Mouse (Mus musculus): ENCODE measurements around the gene Aagab.

The Aagab gene

GRCm38 (mm10) chr9:63647581-63648519, 45.4 kb downstream of the Aagab start:
- no peak for DNase-seq (ENCODE audit: low spot score)

- DNase-seq (ENCODE audit: low spot score): no peak
These were observed 46.1 kb downstream of the Aagab start for GRCm38 (mm10) chr9:63648520-63648918.

GRCm38 (mm10) chr9:63649841-63650545, 47.5 kb downstream of the Aagab start:
- DNase-seq (ENCODE audit: low spot score): no peak

GRCm38 (mm10) chr9:63650905-63651304, 48.4 kb downstream of the Aagab start:
- DNase-seq (ENCODE audit: low spot score): no peak

GRCm38 (mm10) chr9:63651594-63651993, 49.1 kb downstream of the Aagab start:
- no peak for DNase-seq (ENCODE audit: low spot score)

GRCm38 (mm10) chr9:63653666-63654065, 51.2 kb downstream of the Aagab start:
- no peak for DNase-seq (ENCODE audit: low spot score)

GRCm38 (mm10) chr9:63654575-63654974, 52.1 kb downstream of the Aagab start:
- no peak for DNase-seq (ENCODE audit: low spot score)

GRCm38 (mm10) chr9:63655092-63655491, 52.6 kb downstream of the Aagab start:
- no peak for DNase-seq (ENCODE audit: low spot score)

- no peak for DNase-seq (ENCODE audit: low spot score)
These were observed 54.7 kb downstream of the Aagab start for GRCm38 (mm10) chr9:63657167-63657566.

- no peak for DNase-seq (ENCODE audit: low spot score)
These were observed 56.0 kb downstream of the Aagab start for GRCm38 (mm10) chr9:63658436-63658835.

- no peak for DNase-seq (ENCODE audit: low spot score)
These were observed 56.5 kb downstream of the Aagab start for GRCm38 (mm10) chr9:63658970-63659371.

GRCm38 (mm10) chr9:63660061-63660460, 57.6 kb downstream of the Aagab start:
- DNase-seq (ENCODE audit: low spot score): no peak

GRCm38 (mm10) chr9:63660691-63661090, 58.2 kb downstream of the Aagab start:
- no peak for DNase-seq (ENCODE audit: low spot score)

- no peak for DNase-seq (ENCODE audit: low spot score)
These were observed 60.3 kb downstream of the Aagab start for GRCm38 (mm10) chr9:63662759-63663158.

- DNase-seq (ENCODE audit: low spot score): no peak
These were observed 60.8 kb downstream of the Aagab start for GRCm38 (mm10) chr9:63663222-63663621.

- DNase-seq (ENCODE audit: low spot score): no peak
These were observed 61.9 kb downstream of the Aagab start for GRCm38 (mm10) chr9:63664300-63664745.

- DNase-seq (ENCODE audit: low spot score): no peak
These were observed 62.6 kb downstream of the Aagab start for GRCm38 (mm10) chr9:63664792-63665646.

GRCm38 (mm10) chr9:63666612-63667372, 64.3 kb downstream of the Aagab start:
- DNase-seq (ENCODE audit: low spot score): no peak

GRCm38 (mm10) chr9:63667373-63667724, 64.9 kb downstream of the Aagab start:
- DNase-seq (ENCODE audit: low spot score): no peak

- DNase-seq (ENCODE audit: low spot score): no peak
These were observed 66.2 kb downstream of the Aagab start for GRCm38 (mm10) chr9:63668621-63669020.

- DNase-seq (ENCODE audit: low spot score): no peak
These were observed 67.4 kb downstream of the Aagab start for GRCm38 (mm10) chr9:63669816-63670215.

Measured in c-Kit-positive CD71-positive TER-119-positive erythroid progenitor cells, embryonic 14.5 days (primary cell).